Mouse (Mus musculus) midbrain, embryonic 14.5 days (tissue): ENCODE measurements around the gene Txnrd3. TPM values are rescaled to one million over a fixed set of nuclear protein-coding genes. Genes with fewer than 3 reads are reported as not detected.

ENCODE experiments used
- ATAC-seq: fragments of 200-750 bp; cut with Nextera tagmentation; 2 replicates; pipeline ENCODE4 v1.8.0; 2017; ENCODE audit warnings: moderate number of reproducible peaks, moderate library complexity; ENCODE audit not compliant: low FRiP score, low TSS enrichment
- DNase-seq: peaks from one replicate; pipeline ENCODE4 v3.0.0-alpha.2; 2015
- H3K27ac ChIP-seq: fragments of 300-500 bp; sonication (generic); replicated peaks from 2 replicates; pipeline ENCODE4 v1.5.1; 2014; ENCODE audit warnings: mild to moderate bottlenecking, low read depth, low read length, moderate library complexity
- H3K27me3 ChIP-seq: fragments of 300-500 bp; sonication (generic); 2 replicates; pipeline ENCODE4 v1.6.1; 2014; ENCODE audit warnings: low read length, control low read depth, mixed read lengths; ENCODE audit not compliant: control insufficient read depth, insufficient read depth
- H3K36me3 ChIP-seq: fragments of 300-500 bp; sonication (generic); 2 replicates; pipeline ENCODE4 v1.6.1; 2014; ENCODE audit warnings: low read length, control low read depth; ENCODE audit not compliant: control insufficient read depth, insufficient read depth
- H3K4me1 ChIP-seq: fragments of 300-500 bp; sonication (generic); 2 replicates; pipeline ENCODE4 v1.6.1; 2014; ENCODE audit warnings: mild to moderate bottlenecking, antibody characterized with exemption, low read length, control low read depth; ENCODE audit not compliant: control insufficient read depth, insufficient read depth
- H3K4me2 ChIP-seq: fragments of 300-500 bp; sonication (generic); 2 replicates; pipeline ENCODE4 v1.6.1; 2014; ENCODE audit warnings: mild to moderate bottlenecking, low read length, moderate library complexity
- H3K4me3 ChIP-seq: fragments of 300-500 bp; sonication (generic); replicated peaks from 2 replicates; pipeline ENCODE4 v1.5.1; 2014; ENCODE audit warnings: low read depth, low read length
- H3K9ac ChIP-seq: fragments of 300-500 bp; sonication (generic); replicated peaks from 2 replicates; pipeline ENCODE4 v1.6.1; 2014; ENCODE audit warnings: mild to moderate bottlenecking, low read length, moderate library complexity
- H3K9me3 ChIP-seq: fragments of 300-500 bp; sonication (generic); 2 replicates; pipeline ENCODE4 v1.6.1; 2016; ENCODE audit warnings: low read length, control low read depth, mixed read lengths; ENCODE audit not compliant: control insufficient read depth
- WGBS: fragments of 180-500 bp; shearing (Covaris S2); extraction: QIAGEN DNeasy Blood & Tissue Kit; methylation state at CpG from one replicate; pipeline ENCODE4 v1.1.7; 2014; 5-methylcytosine and 5-hydroxymethylcytosine counted together
- polyA plus RNA-seq: library from polyadenylated mRNA; unstranded; fragments of >200 nt; fragmentation: Nextera tagmentation; extraction: Ambion mirVana; gene quantifications from 2 replicates; pipeline ENCODE4 v1.2.1, GENCODE M21; 2014

The Txnrd3 gene
- polyA plus RNA-seq, 1 experiment from 2014 or later, result 17.6 TPM

DNA sequence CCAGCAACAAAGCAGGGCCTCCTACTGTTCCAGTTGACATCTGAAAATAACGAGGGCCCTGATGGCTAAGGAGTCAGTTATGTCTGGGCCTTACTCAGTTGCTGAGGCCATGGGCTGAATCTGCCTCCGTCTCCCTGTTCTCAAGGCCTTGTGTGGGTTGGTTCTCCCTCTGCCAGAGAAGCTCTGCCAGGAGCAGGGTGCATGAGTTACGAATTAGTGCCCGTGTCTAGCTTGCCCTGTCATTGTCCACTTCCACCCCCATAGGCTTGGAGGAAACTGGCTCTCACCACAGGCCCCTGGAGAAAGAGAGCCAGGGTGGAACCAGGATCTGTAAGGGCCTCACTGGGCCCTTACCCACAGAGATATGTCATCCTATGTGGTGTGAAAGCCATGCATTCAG is 34.7 kb downstream of the Txnrd3 start:
- DNase-seq (no peak), ATAC-seq (no peak)
- WGBS, result 74% methylated on average over 4 of the region's 4 CpGs
- Histone ChIP-seq H3K36me3 (peaks cover 23% of the 10 kb centered on the region), H3K4me2 (no peak overlapping the region), H3K27me3 (no peaks in the 10 kb centered on the region), H3K9me3 (no peaks in the 10 kb centered on the region), H3K9ac (no peak overlapping the region), H3K4me3 (no peak overlapping the region), H3K4me1 (no peaks in the 10 kb centered on the region), H3K27ac (no peak overlapping the region)

DNA sequence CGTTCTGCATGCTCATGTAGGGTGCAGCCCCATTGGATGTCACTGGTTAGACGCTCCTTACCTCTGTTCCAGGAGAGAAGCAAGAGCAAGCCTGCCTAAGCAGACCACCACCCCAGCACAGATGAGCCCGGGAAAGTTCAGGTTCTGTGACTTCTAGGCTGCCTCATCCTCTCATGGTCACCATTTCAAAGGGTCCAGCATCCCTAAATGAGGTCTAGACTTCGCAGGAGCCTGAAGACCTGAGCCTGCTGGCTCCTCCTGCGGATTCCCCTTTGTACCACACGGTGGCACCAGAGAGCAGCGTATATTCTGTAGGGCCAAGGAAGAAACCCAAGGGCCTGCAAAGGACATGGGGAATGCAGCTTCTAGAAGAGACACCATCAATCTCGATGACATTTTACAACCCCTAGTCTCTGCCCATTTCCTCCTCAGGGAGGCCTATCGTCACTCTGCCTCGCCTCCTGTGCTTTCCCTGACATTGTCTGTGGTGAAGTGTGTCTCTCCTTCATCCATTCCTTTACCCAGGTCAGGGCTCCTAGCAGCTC is 35.6 kb downstream of the Txnrd3 start:
- Histone ChIP-seq H3K36me3 (peaks cover 15% of the 10 kb centered on the region), H3K27me3 (no peaks in the 10 kb centered on the region), H3K9ac (no peak overlapping the region), H3K27ac (no peak overlapping the region), H3K4me3 (no peak overlapping the region), H3K4me2 (no peak overlapping the region), H3K4me1 (no peaks in the 10 kb centered on the region), H3K9me3 (no peaks in the 10 kb centered on the region)
- ATAC-seq, result peak; percentile 62
- whole genome bisulfite sequencing, result 25% methylated on average over 10 of the region's 10 CpGs
- peak; percentile 88 for DNase-seq

DNA sequence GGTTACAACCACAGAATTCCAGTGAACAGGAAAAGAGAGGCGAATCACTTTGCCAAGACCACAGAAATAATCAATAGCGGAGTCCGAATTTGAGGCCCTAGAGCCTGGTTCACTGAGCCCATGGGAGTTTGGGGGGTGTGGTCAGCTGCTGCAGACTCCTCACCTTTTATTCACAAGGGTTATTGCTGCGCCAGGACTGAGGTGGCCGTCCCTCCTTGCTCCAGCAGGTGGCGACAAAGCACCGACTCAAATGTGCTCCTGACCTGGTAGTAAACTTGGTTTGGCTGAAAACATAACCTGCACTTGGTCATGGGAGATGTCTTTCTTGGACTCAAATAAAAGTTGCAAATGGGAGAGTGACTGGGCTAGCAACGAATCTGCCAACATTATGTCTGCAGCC is 36.4 kb downstream of the Txnrd3 start:
- no peaks in the 10 kb centered on the region for H3K9me3 ChIP-seq

GRCm38 (mm10) chr6:89684231-89684630 is 40.4 kb downstream of the Txnrd3 start:
- no peak for ATAC-seq

More for the DNA sequence above, 36.4 kb downstream of the Txnrd3 start:
- Histone ChIP-seq H3K36me3 (peaks cover 8% of the 10 kb centered on the region; the same call in 1 of the 2 replicates), H3K27me3 (no peaks in the 10 kb centered on the region), H3K4me1 (no peaks in the 10 kb centered on the region), H3K27ac (no peak overlapping the region), H3K9ac (no peak overlapping the region), H3K4me2 (no peak overlapping the region), H3K4me3 (no peak overlapping the region)
- peak; percentile 43; the same call in 1 of the 2 replicates for ATAC-seq
- peak; percentile 87 for DNase-seq
- 7% methylated on average over 8 of the region's 8 CpGs for WGBS

DNA sequence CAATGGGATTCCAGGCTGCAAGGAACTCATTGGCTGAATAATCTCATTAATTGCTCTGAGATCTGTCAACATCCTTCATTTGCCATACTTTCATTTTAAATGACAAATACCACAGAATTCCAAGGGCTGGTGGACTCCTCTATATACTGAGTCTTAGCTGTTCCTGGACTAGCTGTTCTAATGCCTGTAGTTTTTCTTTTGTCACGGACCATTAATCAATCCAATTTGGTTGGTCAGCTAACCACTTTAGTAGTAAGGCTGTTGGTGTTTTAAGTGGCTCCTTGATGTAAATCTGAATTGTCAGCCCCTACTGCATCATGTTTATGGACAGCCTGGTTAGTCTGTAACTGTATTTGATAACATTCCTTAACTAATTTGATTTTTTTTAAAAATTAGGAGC is 43.3 kb downstream of the Txnrd3 start:
- 77% methylated on average over 1 of the region's 1 CpGs for WGBS
- ATAC-seq (no peak), DNase-seq (no peak)
- Histone ChIP-seq H3K9me3 (no peaks in the 10 kb centered on the region), H3K36me3 (no peaks in the 10 kb centered on the region), H3K27me3 (no peaks in the 10 kb centered on the region), H3K27ac (no peak overlapping the region), H3K9ac (no peak overlapping the region), H3K4me2 (no peak overlapping the region), H3K4me1 (no peaks in the 10 kb centered on the region), H3K4me3 (no peak overlapping the region)

More at GRCm38 (mm10) chr6:89684231-89684630, 40.4 kb downstream of the Txnrd3 start:
- Histone ChIP-seq H3K4me2 (no peak overlapping the region), H3K9ac (no peak overlapping the region), H3K36me3 (no peaks in the 10 kb centered on the region), H3K4me1 (no peaks in the 10 kb centered on the region), H3K4me3 (no peak overlapping the region), H3K27me3 (no peaks in the 10 kb centered on the region), H3K9me3 (no peaks in the 10 kb centered on the region), H3K27ac (no peak overlapping the region)
- peak; percentile 63 for DNase-seq
- WGBS, result 69% methylated on average over 1 of the region's 1 CpGs

GRCm38 (mm10) chr6:89706624-89707023 is 62.8 kb downstream of the Txnrd3 start:
- no peak for DNase-seq
- no peak overlapping the region for H3K27ac ChIP-seq
- no peaks in the 10 kb centered on the region for H3K9me3 ChIP-seq
- H3K4me3 ChIP-seq, result no peak overlapping the region
- H3K36me3 ChIP-seq, result no peaks in the 10 kb centered on the region
- no peaks in the 10 kb centered on the region for H3K27me3 ChIP-seq
- H3K4me2 ChIP-seq, result no peak overlapping the region
- 81% methylated on average over 2 of the region's 2 CpGs for WGBS
- H3K9ac ChIP-seq, result no peak overlapping the region
- H3K4me1 ChIP-seq, result no peaks in the 10 kb centered on the region
- ATAC-seq, result no peak

DNA sequence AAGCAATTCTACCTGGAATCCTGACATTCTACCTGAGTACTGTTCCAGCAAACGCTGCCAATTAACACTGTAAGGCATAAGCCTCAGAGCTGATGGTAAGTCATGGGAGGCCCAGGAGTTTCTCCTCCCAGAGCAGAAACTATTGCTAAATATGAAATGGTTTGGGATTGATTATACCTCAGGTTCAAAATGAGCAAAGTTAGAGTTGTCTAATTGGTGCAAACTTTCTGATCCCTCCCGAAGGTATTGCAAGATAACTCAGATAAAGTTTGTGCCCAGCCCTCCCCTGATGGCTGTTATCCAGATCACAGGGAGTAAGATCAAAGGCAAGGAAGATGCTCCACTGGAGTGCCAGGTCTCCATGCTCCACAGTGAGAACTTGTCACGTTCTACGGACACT is 63.5 kb downstream of the Txnrd3 start, which contains the start of gene Vmn1r40:
TSS of gene Vmn1r40 (plus strand) at position 301 of the 400 bp plus-strand sequence.
- H3K9ac ChIP-seq, result no peak within 1 kb of the TSS
- no peaks in the 10 kb centered on the region for H3K36me3 ChIP-seq
- DNase-seq (no peak), ATAC-seq (no peak)
- no peak within 1 kb of the TSS for H3K27ac ChIP-seq
- no peak within 1 kb of the TSS for H3K4me2 ChIP-seq
- WGBS, result 86% methylated on average over 4 of the region's 4 CpGs
- no peaks in the 10 kb centered on the region for H3K9me3 ChIP-seq
- no peak within 1 kb of the TSS for H3K4me3 ChIP-seq
- H3K4me1 ChIP-seq, result no peaks in the 10 kb centered on the region
- H3K27me3 ChIP-seq, result no peaks in the 10 kb centered on the region

- DNase-seq, result no peak
- no peaks in the 10 kb centered on the region for H3K4me1 ChIP-seq
- H3K9ac ChIP-seq, result no peak overlapping the region
- H3K4me2 ChIP-seq, result no peak overlapping the region
- H3K27ac ChIP-seq, result no peak overlapping the region
- H3K27me3 ChIP-seq, result no peaks in the 10 kb centered on the region
- H3K9me3 ChIP-seq, result no peaks in the 10 kb centered on the region
- H3K36me3 ChIP-seq, result no peaks in the 10 kb centered on the region
- H3K4me3 ChIP-seq, result no peak overlapping the region
- no peak for ATAC-seq
Observed at GRCm38 (mm10) chr6:89718051-89718450, 74.3 kb downstream of the Txnrd3 start.
